Mouse (Mus musculus): ENCODE measurements around the gene Gse1.

- TF ChIP-seq CTCF (IDR thresholded peaks at IDR 0.05; ENCODE audit: control insufficient read depth, insufficient read depth, low read length) (peak; percentile 98), POLR2A (IDR thresholded peaks at IDR 0.05; ENCODE audit: borderline replicate concordance, control insufficient read depth, low read depth, low read length) (no peak)
Observed at GRCm38 (mm10) chr8:120179027-120179431, 49.2 kb upstream of the Gse1 start.
